Mouse (Mus musculus): ENCODE measurements around the gene Pgrmc2. TPM values are rescaled to one million over a fixed set of nuclear protein-coding genes. Genes with fewer than 3 reads are reported as not detected.

The Pgrmc2 gene
- polyA plus RNA-seq, 1 experiment from 2014 or later, result 32.5 TPM

GRCm38 (mm10) chr3:41047838-41048237 is 35.0 kb downstream of the Pgrmc2 start:
- no peak for TF ChIP-seq EP300 (optimal IDR thresholded peaks at IDR 0.05)
- no peak for TF ChIP-seq CTCF (IDR thresholded peaks at IDR 0.05; ENCODE audit: low read depth)
- ATAC-seq (ENCODE audit: low FRiP score, low TSS enrichment), result no peak
- 83% methylated on average over 6 of the region's 6 CpGs for WGBS

DNA sequence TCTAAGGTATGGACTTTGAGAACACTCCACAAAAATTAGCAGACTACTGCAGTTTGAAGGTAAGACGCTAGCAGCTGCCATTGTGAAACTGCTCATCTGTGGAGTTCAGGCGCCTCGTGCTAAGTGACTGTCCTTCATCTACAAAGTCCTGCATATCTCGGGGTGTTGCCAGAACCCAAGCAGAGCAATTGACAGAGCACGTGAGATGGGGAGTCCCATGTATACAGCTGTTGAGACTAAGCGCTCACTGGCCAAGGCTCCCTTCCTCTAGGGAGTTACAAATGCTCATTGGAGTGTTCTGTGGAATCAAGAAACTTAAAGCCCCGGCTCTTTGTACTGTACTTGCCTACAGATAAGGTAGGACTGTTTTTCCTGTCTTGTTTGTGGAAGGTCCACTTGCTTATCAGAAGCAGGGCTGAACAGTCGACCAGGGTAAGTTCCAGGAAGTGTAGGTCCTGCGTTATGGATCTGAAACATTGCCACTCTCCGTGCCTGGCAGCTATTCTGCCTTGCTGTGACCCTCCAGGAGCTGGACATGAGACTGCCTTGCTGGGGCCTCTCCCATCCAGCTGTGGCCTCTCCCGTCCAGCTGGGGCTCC is 39.0 kb downstream of the Pgrmc2 start:
- Histone ChIP-seq H3K9ac (ENCODE audit: low read length) (no peak overlapping the region), H3K4me3 (ENCODE audit: low read depth, low read length) (no peak overlapping the region), H3K9me3 (ENCODE audit: control insufficient read depth, low read length) (no peaks in the 10 kb centered on the region), H3K4me2 (replicated peaks; ENCODE audit: low read depth) (no peak overlapping the region), H3K4me1 (replicated peaks; ENCODE audit: control insufficient read depth, insufficient read depth) (no peaks in the 10 kb centered on the region), H3K27ac (replicated peaks) (no peak overlapping the region; the same call in 1 of the 2 replicates), H3K36me3 (ENCODE audit: control insufficient read depth, insufficient read depth, low read length) (no peaks in the 10 kb centered on the region), H3K27me3 (ENCODE audit: control insufficient read depth, insufficient read depth, low read length) (no peaks in the 10 kb centered on the region)
- DNase-seq (ENCODE audit: low spot score) (peak; percentile 35), ATAC-seq (ENCODE audit: low FRiP score, low TSS enrichment) (peak; percentile 88)
- TF ChIP-seq CTCF (IDR thresholded peaks at IDR 0.05; ENCODE audit: low read depth) (no peak), EP300 (optimal IDR thresholded peaks at IDR 0.05) (no peak)
- WGBS, result 47% methylated on average over 11 of the region's 11 CpGs

More at GRCm38 (mm10) chr3:41047838-41048237, 35.0 kb downstream of the Pgrmc2 start:
- Histone ChIP-seq H3K27ac (replicated peaks) (no peak overlapping the region), H3K9me3 (ENCODE audit: control insufficient read depth, low read length) (no peaks in the 10 kb centered on the region), H3K4me3 (ENCODE audit: low read depth, low read length) (no peak overlapping the region), H3K9ac (ENCODE audit: low read length) (no peak overlapping the region), H3K4me2 (replicated peaks; ENCODE audit: low read depth) (no peak overlapping the region), H3K36me3 (ENCODE audit: control insufficient read depth, insufficient read depth, low read length) (no peaks in the 10 kb centered on the region), H3K4me1 (replicated peaks; ENCODE audit: control insufficient read depth, insufficient read depth) (no peaks in the 10 kb centered on the region), H3K27me3 (ENCODE audit: control insufficient read depth, insufficient read depth, low read length) (no peaks in the 10 kb centered on the region)
- no peak for DNase-seq (ENCODE audit: low spot score)

DNA sequence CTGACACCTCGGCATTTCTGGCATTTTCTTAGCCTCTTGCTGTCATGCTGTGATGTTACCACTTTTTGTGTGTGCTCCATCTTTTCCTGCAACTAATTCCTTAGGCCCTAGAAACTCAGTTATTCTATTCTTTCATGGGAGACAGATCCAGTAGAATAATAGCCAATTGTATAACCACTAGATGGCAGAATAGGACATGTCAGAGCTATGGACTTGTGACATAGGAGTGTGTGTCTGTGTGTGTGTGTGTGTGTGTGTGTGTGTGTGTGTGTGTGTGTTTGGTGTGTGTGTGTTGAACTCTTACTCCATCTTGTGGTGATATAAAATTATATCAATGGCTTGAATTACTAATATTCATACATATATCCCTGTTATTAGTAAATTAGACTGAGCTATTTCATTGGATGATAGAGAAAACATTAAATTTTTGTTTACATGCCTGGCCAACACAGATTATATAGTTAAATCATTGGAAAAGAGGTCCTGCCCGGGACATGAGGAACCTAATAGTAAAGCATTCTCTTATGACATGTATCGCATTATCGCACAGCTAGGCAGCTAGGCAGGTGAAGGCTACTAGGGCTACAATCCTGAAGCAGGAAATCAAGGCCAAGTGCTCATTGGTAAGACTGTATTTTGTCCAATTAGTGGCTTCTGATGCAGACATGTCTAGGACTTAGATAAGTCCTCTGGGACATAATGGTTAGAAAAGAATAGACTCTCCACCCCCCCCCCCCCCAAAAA is 40.5 kb downstream of the Pgrmc2 start:
- peak; percentile 73; the same call in 1 of the 2 replicates for ATAC-seq (ENCODE audit: low FRiP score, low TSS enrichment)
- Histone ChIP-seq H3K27ac (replicated peaks) (no peak overlapping the region), H3K4me1 (replicated peaks; ENCODE audit: control insufficient read depth, insufficient read depth) (no peaks in the 10 kb centered on the region), H3K4me3 (ENCODE audit: low read depth, low read length) (no peak overlapping the region), H3K9ac (ENCODE audit: low read length) (no peak overlapping the region), H3K36me3 (ENCODE audit: control insufficient read depth, insufficient read depth, low read length) (no peaks in the 10 kb centered on the region), H3K9me3 (ENCODE audit: control insufficient read depth, low read length) (no peaks in the 10 kb centered on the region), H3K27me3 (ENCODE audit: control insufficient read depth, insufficient read depth, low read length) (no peaks in the 10 kb centered on the region), H3K4me2 (replicated peaks; ENCODE audit: low read depth) (no peak overlapping the region)
- 76% methylated on average over 4 of the region's 4 CpGs for WGBS
- TF ChIP-seq CTCF (IDR thresholded peaks at IDR 0.05; ENCODE audit: low read depth) (peak; percentile 92), EP300 (optimal IDR thresholded peaks at IDR 0.05) (no peak)
- peak; percentile 59 for DNase-seq (ENCODE audit: low spot score)

GRCm38 (mm10) chr3:41041241-41041640 is 41.6 kb downstream of the Pgrmc2 start:
- H3K9me3 ChIP-seq (ENCODE audit: control insufficient read depth, low read length), result no peaks in the 10 kb centered on the region
- H3K4me1 ChIP-seq (replicated peaks; ENCODE audit: control insufficient read depth, insufficient read depth), result no peaks in the 10 kb centered on the region
- ATAC-seq (ENCODE audit: low FRiP score, low TSS enrichment) (no peak), DNase-seq (ENCODE audit: low spot score) (no peak)
- WGBS, result 59% methylated on average over 5 of the region's 5 CpGs
- H3K4me2 ChIP-seq (replicated peaks; ENCODE audit: low read depth), result no peak overlapping the region
- H3K36me3 ChIP-seq (ENCODE audit: control insufficient read depth, insufficient read depth, low read length), result no peaks in the 10 kb centered on the region
- H3K4me3 ChIP-seq (ENCODE audit: low read depth, low read length), result no peak overlapping the region
- H3K27ac ChIP-seq (replicated peaks), result no peak overlapping the region
- H3K27me3 ChIP-seq (ENCODE audit: control insufficient read depth, insufficient read depth, low read length), result no peaks in the 10 kb centered on the region
- TF ChIP-seq EP300 (optimal IDR thresholded peaks at IDR 0.05), result no peak
- TF ChIP-seq CTCF (IDR thresholded peaks at IDR 0.05; ENCODE audit: low read depth), result no peak
- no peak overlapping the region for H3K9ac ChIP-seq (ENCODE audit: low read length)

- TF ChIP-seq CTCF (IDR thresholded peaks at IDR 0.05; ENCODE audit: low read depth) (no peak), EP300 (optimal IDR thresholded peaks at IDR 0.05) (no peak)
- H3K4me1 ChIP-seq (replicated peaks; ENCODE audit: control insufficient read depth, insufficient read depth), result no peaks in the 10 kb centered on the region
- 72% methylated on average over 5 of the region's 5 CpGs for WGBS
These were observed 44.4 kb downstream of the Pgrmc2 start for GRCm38 (mm10) chr3:41038297-41038916.

More at GRCm38 (mm10) chr3:41038297-41038916, 44.4 kb downstream of the Pgrmc2 start:
- Histone ChIP-seq H3K27ac (replicated peaks) (no peak overlapping the region), H3K4me3 (ENCODE audit: low read depth, low read length) (no peak overlapping the region), H3K4me2 (replicated peaks; ENCODE audit: low read depth) (no peak overlapping the region), H3K9ac (ENCODE audit: low read length) (no peak overlapping the region), H3K36me3 (ENCODE audit: control insufficient read depth, insufficient read depth, low read length) (no peaks in the 10 kb centered on the region), H3K27me3 (ENCODE audit: control insufficient read depth, insufficient read depth, low read length) (no peaks in the 10 kb centered on the region), H3K9me3 (ENCODE audit: control insufficient read depth, low read length) (no peaks in the 10 kb centered on the region)
- DNase-seq (ENCODE audit: low spot score) (no peak), ATAC-seq (ENCODE audit: low FRiP score, low TSS enrichment) (no peak)

Data from stomach, postnatal 0 days (tissue).